Mouse (Mus musculus) kidney, postnatal 36 days (tissue): ENCODE data around the gene Lias.
A peak's percentile ranks its signal among the peaks of the same experiment; 100 is the strongest.

Experiments used
- DNase-seq, 2 experiments: peaks; one replicate each; pipeline ENCODE4 v3.0.0; 2021 to 2022; ENCODE audit warnings: mixed read lengths in 2 of 2

Gene Lias

GRCm38 (mm10) chr5:65428321-65428720 lies 37.0 kb downstream of the Lias start:
- peak; percentile 47 to 58 for DNase-seq

GRCm38 (mm10) chr5:65429441-65429840 lies 38.1 kb downstream of the Lias start:
- no peak for DNase-seq

GRCm38 (mm10) chr5:65434471-65435362 lies 43.4 kb downstream of the Lias start:
- DNase-seq = no peak

- no peak for DNase-seq
Observed at GRCm38 (mm10) chr5:65435363-65435805, 44.1 kb downstream of the Lias start.

GRCm38 (mm10) chr5:65435806-65436561 lies 44.7 kb downstream of the Lias start, which contains the start of gene Ugdh:
Ugdh (minus strand) TSS chr5:65435949.
- DNase-seq = peak; percentile 99

GRCm38 (mm10) chr5:65438041-65438440 lies 46.7 kb downstream of the Lias start:
- no peak for DNase-seq

GRCm38 (mm10) chr5:65444981-65445380 lies 53.7 kb downstream of the Lias start:
- DNase-seq = no peak

- peak in 1 of 2 experiments; percentile 21 for DNase-seq
Observed at GRCm38 (mm10) chr5:65446756-65447155, 55.5 kb downstream of the Lias start.

GRCm38 (mm10) chr5:65447826-65448225 lies 56.5 kb downstream of the Lias start:
- DNase-seq = no peak

- no peak for DNase-seq
Observed at GRCm38 (mm10) chr5:65448941-65449340, 57.6 kb downstream of the Lias start.

- DNase-seq = no peak
Observed at GRCm38 (mm10) chr5:65454771-65455170, 63.5 kb downstream of the Lias start.

- no peak for DNase-seq
Observed at GRCm38 (mm10) chr5:65457086-65457827, 66.0 kb downstream of the Lias start.

GRCm38 (mm10) chr5:65457846-65458245 lies 66.5 kb downstream of the Lias start:
- DNase-seq = no peak

- DNase-seq = no peak
Observed at GRCm38 (mm10) chr5:65459454-65459853, 68.2 kb downstream of the Lias start.
